Mouse (Mus musculus): ENCODE results near the gene Rap2b. TPM values are rescaled to one million over a fixed set of nuclear protein-coding genes. Genes with fewer than 3 reads are reported as not detected.
A peak's percentile ranks its signal among the peaks of the same experiment; 100 is the strongest.

Rap2b gene
- polyA plus RNA-seq, 1 experiment from 2014 or later = 4.9 TPM

DNA sequence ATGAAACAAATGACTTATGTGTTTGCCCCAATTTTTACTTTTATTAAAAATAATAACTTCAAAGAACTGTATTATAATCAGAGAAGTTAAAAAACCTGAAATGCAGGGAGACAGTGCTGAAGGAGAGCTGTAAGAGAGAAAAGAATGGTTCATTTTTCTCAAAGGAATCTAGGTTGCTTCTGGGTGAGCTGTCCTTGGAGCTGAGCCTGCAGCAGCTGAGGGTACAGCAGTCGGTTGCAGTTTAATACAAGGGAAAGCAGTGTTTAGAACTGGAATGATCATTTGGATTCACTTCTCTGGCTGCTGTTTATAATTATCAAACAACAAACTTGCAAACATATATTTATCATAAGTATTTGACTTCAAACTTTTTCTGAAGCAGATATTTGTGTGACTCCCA lies 12.0 kb upstream of the Rap2b start:
- Histone ChIP-seq H3K4me2 (ENCODE audit: low read depth, low read length) (no peak overlapping the region), H3K36me3 (ENCODE audit: control insufficient read depth, insufficient read depth, low read length) (no peaks in the 10 kb centered on the region), H3K9ac (ENCODE audit: low read depth, low read length) (no peak overlapping the region), H3K4me1 (ENCODE audit: control insufficient read depth, insufficient read depth, low read length) (no peaks in the 10 kb centered on the region), H3K4me3 (ENCODE audit: low read length) (no peak overlapping the region), H3K9me3 (ENCODE audit: control insufficient read depth, low read length) (no peaks in the 10 kb centered on the region), H3K27ac (ENCODE audit: low read length) (no peak overlapping the region), H3K27me3 (replicated peaks; ENCODE audit: control insufficient read depth, insufficient read depth, low read length) (no peaks in the 10 kb centered on the region)
- ATAC-seq = no peak
- 55% methylated on average over 1 of the region's 1 CpGs for WGBS

DNA sequence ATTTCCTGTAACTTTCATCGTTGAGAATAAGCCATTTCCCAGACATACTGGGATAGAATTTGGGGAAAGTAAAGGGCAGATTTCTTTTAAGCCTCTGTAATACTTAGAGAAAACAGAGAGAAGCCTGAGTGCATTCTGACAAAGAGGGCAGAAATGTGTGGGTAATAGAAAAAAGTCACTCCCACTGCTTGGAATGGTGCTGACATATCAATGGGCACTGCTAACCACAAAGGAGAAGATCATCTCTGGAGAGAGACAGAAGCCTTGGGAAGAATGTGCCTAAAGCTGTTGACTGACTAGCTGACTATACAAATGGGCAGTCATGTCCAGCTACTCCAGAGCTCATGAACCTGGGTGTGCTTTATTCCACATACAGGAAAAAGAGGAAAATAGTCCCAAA lies 6.0 kb upstream of the Rap2b start:
- Histone ChIP-seq H3K4me2 (ENCODE audit: low read depth, low read length) (no peak overlapping the region), H3K36me3 (ENCODE audit: control insufficient read depth, insufficient read depth, low read length) (no peaks in the 10 kb centered on the region), H3K9me3 (ENCODE audit: control insufficient read depth, low read length) (no peaks in the 10 kb centered on the region), H3K27me3 (replicated peaks; ENCODE audit: control insufficient read depth, insufficient read depth, low read length) (no peaks in the 10 kb centered on the region), H3K9ac (ENCODE audit: low read depth, low read length) (no peak overlapping the region), H3K27ac (ENCODE audit: low read length) (no peak overlapping the region), H3K4me1 (ENCODE audit: control insufficient read depth, insufficient read depth, low read length) (no peaks in the 10 kb centered on the region), H3K4me3 (ENCODE audit: low read length) (no peak overlapping the region)
- 84% methylated on average over 1 of the region's 1 CpGs for WGBS
- ATAC-seq = no peak

DNA sequence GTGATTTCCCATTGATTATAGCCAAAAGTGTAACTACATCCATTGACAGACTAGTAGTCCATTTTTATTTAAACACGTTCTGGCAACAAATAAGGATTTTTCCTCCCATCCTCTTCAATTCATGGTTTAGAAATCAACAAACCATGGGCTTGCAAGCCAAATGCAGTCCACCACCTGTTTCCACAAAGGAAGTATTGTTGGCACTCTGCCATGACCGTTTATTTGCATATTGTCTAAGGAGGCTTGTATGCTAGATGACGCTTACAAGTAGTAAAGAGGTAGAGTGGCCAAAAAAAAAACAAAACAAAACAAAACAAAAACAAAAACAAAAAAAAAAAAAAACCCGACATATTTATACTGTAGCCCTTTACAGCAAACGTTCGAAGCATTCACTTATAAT lies 3.3 kb upstream of the Rap2b start:
- no peak overlapping the region for H3K27ac ChIP-seq (ENCODE audit: low read length)
- 0 out of 2 replicates have a peak, but pooled peaks cover 4% of the 10 kb centered on the region for H3K4me1 ChIP-seq (ENCODE audit: control insufficient read depth, insufficient read depth, low read length)
- H3K4me3 ChIP-seq (ENCODE audit: low read length) = no peak overlapping the region
- no peaks in the 10 kb centered on the region for H3K27me3 ChIP-seq (replicated peaks; ENCODE audit: control insufficient read depth, insufficient read depth, low read length)
- H3K36me3 ChIP-seq (ENCODE audit: control insufficient read depth, insufficient read depth, low read length) = no peaks in the 10 kb centered on the region
- H3K9me3 ChIP-seq (ENCODE audit: control insufficient read depth, low read length) = no peaks in the 10 kb centered on the region
- no peak overlapping the region for H3K9ac ChIP-seq (ENCODE audit: low read depth, low read length)
- ATAC-seq = no peak
- WGBS = 57% methylated on average over 6 of the region's 6 CpGs
- H3K4me2 ChIP-seq (ENCODE audit: low read depth, low read length) = no peak overlapping the region

DNA sequence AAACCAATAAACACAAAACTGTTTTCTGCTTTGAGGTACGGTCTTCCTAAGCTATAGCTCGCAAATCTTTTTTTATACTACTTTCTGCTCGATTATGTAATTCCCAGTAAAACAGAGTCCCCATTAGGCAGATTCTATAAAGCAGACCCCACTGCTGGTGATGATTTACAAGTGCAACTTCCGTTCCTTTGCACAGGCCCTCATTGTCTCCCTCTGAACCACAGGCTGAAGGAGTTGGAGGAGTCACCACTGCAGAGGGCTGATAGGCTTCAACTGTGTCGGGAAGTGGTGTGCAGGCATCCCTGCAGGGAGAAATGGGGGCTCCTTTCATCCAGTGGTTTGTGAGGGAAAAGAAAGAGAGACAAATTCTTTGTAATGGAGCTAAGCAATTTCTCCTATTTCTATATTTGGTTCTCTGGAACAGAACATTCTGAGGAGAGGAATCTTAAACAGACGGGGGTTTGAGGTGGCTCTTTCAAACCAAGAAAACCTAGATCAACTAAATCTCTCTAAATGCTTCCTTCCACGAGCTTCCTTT lies 2.6 kb upstream of the Rap2b start:
- Histone ChIP-seq H3K9ac (ENCODE audit: low read depth, low read length) (no peak overlapping the region), H3K27me3 (replicated peaks; ENCODE audit: control insufficient read depth, insufficient read depth, low read length) (no peaks in the 10 kb centered on the region), H3K4me3 (ENCODE audit: low read length) (no peak overlapping the region), H3K27ac (ENCODE audit: low read length) (no peak overlapping the region), H3K9me3 (ENCODE audit: control insufficient read depth, low read length) (no peaks in the 10 kb centered on the region), H3K4me1 (ENCODE audit: control insufficient read depth, insufficient read depth, low read length) (0 out of 2 replicates have a peak, but pooled peaks cover 4% of the 10 kb centered on the region), H3K36me3 (ENCODE audit: control insufficient read depth, insufficient read depth, low read length) (no peaks in the 10 kb centered on the region), H3K4me2 (ENCODE audit: low read depth, low read length) (no peak overlapping the region)
- ATAC-seq = no peak
- 38% methylated on average over 7 of the region's 7 CpGs for WGBS

DNA sequence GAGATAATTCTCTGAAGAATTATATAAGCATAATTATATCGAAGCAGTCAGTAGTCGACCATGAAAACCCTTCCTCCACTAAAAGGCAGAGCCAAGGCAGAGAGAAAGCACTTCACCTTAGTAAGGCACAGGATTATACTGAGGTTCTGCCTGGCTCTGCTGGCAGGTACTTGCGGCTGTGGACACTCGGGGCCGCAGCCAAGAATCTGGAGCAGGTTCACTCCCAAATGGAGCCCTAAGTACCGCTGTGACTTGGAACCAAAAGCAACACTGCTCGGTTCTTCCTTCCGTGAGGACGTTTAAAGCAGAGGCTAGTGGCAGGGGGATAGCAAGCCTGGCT lies 1.4 kb downstream of the Rap2b start:
- H3K4me1 ChIP-seq (ENCODE audit: control insufficient read depth, insufficient read depth, low read length) = peaks cover 7% of the 10 kb centered on the region
- no peak for ATAC-seq
- peak overlapping the region; percentile 88 for H3K4me2 ChIP-seq (ENCODE audit: low read depth, low read length)
- no peaks in the 10 kb centered on the region for H3K9me3 ChIP-seq (ENCODE audit: control insufficient read depth, low read length)
- no peaks in the 10 kb centered on the region for H3K36me3 ChIP-seq (ENCODE audit: control insufficient read depth, insufficient read depth, low read length)
- H3K27ac ChIP-seq (ENCODE audit: low read length) = peak overlapping the region; percentile 90
- peak overlapping the region; percentile 71 for H3K9ac ChIP-seq (ENCODE audit: low read depth, low read length)
- H3K4me3 ChIP-seq (ENCODE audit: low read length) = peak overlapping the region; percentile 92
- 5% methylated on average over 9 of the region's 9 CpGs for WGBS
- H3K27me3 ChIP-seq (replicated peaks; ENCODE audit: control insufficient read depth, insufficient read depth, low read length) = no peaks in the 10 kb centered on the region

DNA sequence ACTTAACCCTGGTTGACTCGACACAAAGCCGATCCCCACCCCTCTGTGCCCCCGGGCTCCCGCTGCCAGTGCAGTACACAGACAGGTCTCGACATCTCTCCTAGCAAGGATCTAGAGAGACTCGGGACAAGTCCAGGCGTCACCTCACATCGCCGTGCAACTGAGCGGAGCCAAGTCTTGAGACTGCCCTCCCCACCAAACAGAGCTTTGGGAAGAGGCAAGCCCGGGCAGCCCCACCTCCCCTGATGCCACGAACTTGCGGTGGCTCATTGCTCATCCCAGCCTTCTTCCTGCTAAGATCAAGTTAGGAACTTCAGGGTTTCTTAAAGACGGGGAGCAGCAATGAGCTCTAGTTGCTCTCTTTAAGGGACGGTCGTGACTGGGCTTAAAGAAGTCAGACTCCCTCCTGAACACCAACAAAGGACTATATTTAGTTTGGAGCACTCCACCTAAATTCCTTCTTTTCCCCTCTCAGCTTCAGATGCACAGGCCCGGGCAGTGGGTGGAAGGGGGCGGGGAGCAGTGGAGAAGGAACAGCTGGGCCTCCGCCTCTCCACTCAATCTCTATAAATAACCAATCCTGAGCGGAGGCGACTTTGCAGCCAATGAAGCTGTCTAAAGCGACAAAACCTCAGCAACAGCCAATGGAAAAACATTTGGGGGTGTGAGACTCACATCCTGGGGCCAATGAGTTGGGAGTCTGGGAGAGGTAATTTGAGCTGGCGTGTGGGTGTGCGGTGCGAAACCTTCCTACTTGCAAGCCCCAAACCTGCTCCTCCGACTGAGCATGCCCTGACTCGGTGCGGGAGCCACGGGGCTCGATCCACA lies 1.9 kb downstream of the Rap2b start:
- Histone ChIP-seq H3K27me3 (replicated peaks; ENCODE audit: control insufficient read depth, insufficient read depth, low read length) (no peaks in the 10 kb centered on the region), H3K4me3 (ENCODE audit: low read length) (peak overlapping the region; percentile 92), H3K36me3 (ENCODE audit: control insufficient read depth, insufficient read depth, low read length) (peaks cover 3% of the 10 kb centered on the region; the same call in 1 of the 2 replicates), H3K9me3 (ENCODE audit: control insufficient read depth, low read length) (no peaks in the 10 kb centered on the region), H3K9ac (ENCODE audit: low read depth, low read length) (peak overlapping the region; percentile 88), H3K4me1 (ENCODE audit: control insufficient read depth, insufficient read depth, low read length) (peaks cover 11% of the 10 kb centered on the region), H3K27ac (ENCODE audit: low read length) (peak overlapping the region; percentile 97), H3K4me2 (ENCODE audit: low read depth, low read length) (peak overlapping the region; percentile 88)
- ATAC-seq = peak; percentile 94
- WGBS = under 1% methylated on average over 30 of the region's 30 CpGs

DNA sequence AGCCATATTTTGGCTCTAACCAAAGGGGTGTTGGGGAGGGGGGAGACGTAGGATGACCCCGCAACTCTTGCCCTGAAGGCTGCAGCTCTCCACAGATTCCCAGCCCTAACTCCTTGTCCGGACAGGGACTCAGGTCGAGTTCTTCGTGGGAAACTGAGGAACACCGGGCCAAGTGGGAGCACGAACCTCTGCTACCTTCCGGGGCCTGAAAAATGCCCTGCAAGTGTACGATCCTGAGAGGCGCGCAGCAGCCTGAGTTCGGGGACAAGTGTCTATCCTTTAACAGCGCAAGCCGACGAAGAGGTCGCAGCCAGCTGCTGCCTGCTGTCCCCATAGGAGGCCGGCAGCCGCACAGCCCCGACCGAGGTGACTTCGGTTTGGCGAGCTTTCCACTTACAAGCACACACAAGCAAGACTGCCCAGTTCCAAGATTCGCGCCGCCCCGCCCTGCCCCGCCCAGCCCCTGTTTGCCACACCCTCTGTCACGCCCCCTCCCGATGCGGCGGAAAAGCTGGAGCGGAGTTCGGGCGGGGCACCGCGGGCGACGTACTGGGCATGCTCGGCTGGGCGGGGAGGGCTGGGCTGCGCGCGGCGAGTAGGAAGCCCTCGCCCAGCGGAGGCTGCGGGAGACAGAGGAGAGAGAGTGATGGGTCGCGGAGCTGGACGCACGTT lies 2.7 kb downstream of the Rap2b start:
- H3K9ac ChIP-seq (ENCODE audit: low read depth, low read length) = peak overlapping the region; percentile 88
- peak overlapping the region; percentile 97 for H3K27ac ChIP-seq (ENCODE audit: low read length)
- peaks cover 12% of the 10 kb centered on the region for H3K4me1 ChIP-seq (ENCODE audit: control insufficient read depth, insufficient read depth, low read length)
- H3K27me3 ChIP-seq (replicated peaks; ENCODE audit: control insufficient read depth, insufficient read depth, low read length) = no peaks in the 10 kb centered on the region
- ATAC-seq = peak; percentile 90
- WGBS = 1% methylated on average over 49 of the region's 51 CpGs
- peak overlapping the region; percentile 88 for H3K4me2 ChIP-seq (ENCODE audit: low read depth, low read length)
- H3K9me3 ChIP-seq (ENCODE audit: control insufficient read depth, low read length) = no peaks in the 10 kb centered on the region
- peak overlapping the region; percentile 92 for H3K4me3 ChIP-seq (ENCODE audit: low read length)
- H3K36me3 ChIP-seq (ENCODE audit: control insufficient read depth, insufficient read depth, low read length) = peaks cover 3% of the 10 kb centered on the region; the same call in 1 of the 2 replicates

DNA sequence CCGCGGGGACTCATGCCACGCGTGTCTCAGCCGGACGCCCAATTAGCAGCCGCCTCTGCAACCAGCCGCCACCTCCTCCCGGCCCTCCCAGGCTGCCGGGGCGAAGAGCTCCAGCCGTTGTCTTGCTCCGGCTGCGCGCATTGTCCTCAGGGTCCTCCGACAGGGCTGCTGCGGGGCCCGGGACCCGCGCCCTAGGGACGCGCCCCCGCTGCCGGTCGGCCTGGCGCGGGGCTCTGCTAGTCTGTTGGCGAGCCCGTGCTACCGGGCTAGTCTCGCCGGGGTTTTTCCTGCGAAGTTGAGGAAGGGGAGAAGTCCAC lies 3.2 kb downstream of the Rap2b start:
- Histone ChIP-seq H3K4me2 (ENCODE audit: low read depth, low read length) (peak overlapping the region; percentile 88), H3K27me3 (replicated peaks; ENCODE audit: control insufficient read depth, insufficient read depth, low read length) (no peaks in the 10 kb centered on the region), H3K36me3 (ENCODE audit: control insufficient read depth, insufficient read depth, low read length) (peaks cover 3% of the 10 kb centered on the region; the same call in 1 of the 2 replicates), H3K9me3 (ENCODE audit: control insufficient read depth, low read length) (no peaks in the 10 kb centered on the region), H3K4me1 (ENCODE audit: control insufficient read depth, insufficient read depth, low read length) (peaks cover 12% of the 10 kb centered on the region), H3K27ac (ENCODE audit: low read length) (peak overlapping the region; percentile 86), H3K4me3 (ENCODE audit: low read length) (peak overlapping the region; percentile 92), H3K9ac (ENCODE audit: low read depth, low read length) (peak overlapping the region; percentile 88)
- peak; percentile 36 for ATAC-seq
- under 1% methylated on average over 32 of the region's 33 CpGs for WGBS

DNA sequence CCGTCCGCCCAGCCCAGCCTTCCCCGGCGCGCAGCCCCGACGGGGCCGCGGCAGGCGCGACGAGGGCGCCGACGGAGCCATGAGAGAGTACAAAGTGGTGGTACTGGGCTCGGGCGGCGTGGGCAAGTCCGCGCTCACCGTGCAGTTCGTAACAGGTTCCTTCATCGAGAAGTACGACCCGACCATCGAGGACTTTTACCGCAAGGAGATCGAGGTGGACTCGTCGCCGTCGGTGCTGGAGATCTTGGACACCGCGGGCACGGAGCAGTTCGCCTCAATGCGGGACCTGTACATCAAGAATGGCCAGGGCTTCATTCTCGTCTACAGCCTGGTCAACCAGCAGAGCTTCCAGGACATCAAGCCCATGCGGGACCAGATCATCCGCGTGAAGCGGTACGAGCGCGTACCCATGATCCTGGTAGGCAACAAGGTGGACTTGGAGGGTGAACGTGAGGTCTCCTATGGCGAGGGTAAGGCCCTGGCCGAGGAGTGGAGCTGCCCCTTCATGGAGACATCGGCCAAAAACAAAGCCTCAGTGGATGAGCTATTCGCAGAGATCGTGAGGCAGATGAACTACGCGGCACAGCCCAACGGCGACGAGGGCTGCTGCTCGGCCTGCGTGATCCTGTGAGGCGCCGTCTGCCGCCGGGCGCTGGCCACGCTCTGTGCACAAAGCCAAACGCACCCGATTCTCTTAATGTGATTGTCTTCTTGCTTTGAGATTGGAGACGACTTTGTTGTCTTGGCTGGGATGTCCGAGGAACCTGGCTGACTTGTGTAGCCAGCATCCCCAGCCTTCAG lies 3.7 kb downstream of the Rap2b start:
- H3K27me3 ChIP-seq (replicated peaks; ENCODE audit: control insufficient read depth, insufficient read depth, low read length) = no peaks in the 10 kb centered on the region
- H3K4me3 ChIP-seq (ENCODE audit: low read length) = peak overlapping the region; percentile 92
- peak; percentile 15 for ATAC-seq
- WGBS = under 1% methylated on average over 68 of the region's 68 CpGs
- H3K27ac ChIP-seq (ENCODE audit: low read length) = peak overlapping the region; percentile 86
- H3K4me2 ChIP-seq (ENCODE audit: low read depth, low read length) = peak overlapping the region; percentile 88
- peaks cover 12% of the 10 kb centered on the region for H3K4me1 ChIP-seq (ENCODE audit: control insufficient read depth, insufficient read depth, low read length)
- H3K36me3 ChIP-seq (ENCODE audit: control insufficient read depth, insufficient read depth, low read length) = peaks cover 3% of the 10 kb centered on the region; the same call in 1 of the 2 replicates
- H3K9me3 ChIP-seq (ENCODE audit: control insufficient read depth, low read length) = no peaks in the 10 kb centered on the region
- H3K9ac ChIP-seq (ENCODE audit: low read depth, low read length) = peak overlapping the region; percentile 88

Data from intestine, embryonic 16.5 days (tissue).